Mouse (Mus musculus) v-Abl transformed pro-B cells (cell line): ENCODE measurements around the gene Tex21.

Experiments
- in situ Hi-C, 2 experiments: fragments of 400-800 bp; cut with MboI; formaldehyde crosslinking; loops; one replicate each; pipeline ENCODE4 v1.15.1; 2025; ENCODE audit not compliant: unreplicated experiment in 2 of 2

Tex21 gene

GRCm38 (mm10) chr12:76246646-76247045, at the start of gene Tex21:
Tex21 (minus strand) TSS chr12:76246746.
- in situ Hi-C loops, result no loop called here

GRCm38 (mm10) chr12:76293192-76293591, 46.6 kb upstream of the Tex21 start:
- in situ Hi-C loops, result loop anchor here in 1 of 2 experiments (25.0 kb wide), 1 partner anchor 469 kb away; the partner anchor contains the start of genes Churc1 and Fntb

- in situ Hi-C loops, result loop anchor here in 1 of 2 experiments (25.0 kb wide), 1 partner anchor 472 kb away; the partner anchor contains the start of genes Churc1 and Fntb
Observed at GRCm38 (mm10) chr12:76290271-76290670, 43.7 kb upstream of the Tex21 start.

GRCm38 (mm10) chr12:76289428-76289827, 42.9 kb upstream of the Tex21 start:
- in situ Hi-C loops, result loop anchor here in 1 of 2 experiments (25.0 kb wide), 1 partner anchor 473 kb away; the partner anchor contains the start of genes Churc1 and Fntb

- in situ Hi-C loops, result loop anchor here in 1 of 2 experiments (25.0 kb wide), 1 partner anchor 474 kb away; the partner anchor contains the start of genes Churc1 and Fntb
Observed at GRCm38 (mm10) chr12:76288494-76288893, 41.9 kb upstream of the Tex21 start.

- in situ Hi-C loops, result loop anchor here in 1 of 2 experiments (25.0 kb wide), 1 partner anchor 474 kb away; the partner anchor contains the start of genes Churc1 and Fntb
Observed at GRCm38 (mm10) chr12:76287986-76288385, 41.4 kb upstream of the Tex21 start.

GRCm38 (mm10) chr12:76285418-76285817, 38.9 kb upstream of the Tex21 start:
- in situ Hi-C loops, result loop anchor here in 1 of 2 experiments (25.0 kb wide), 1 partner anchor 477 kb away; the partner anchor contains the start of genes Churc1 and Fntb

- in situ Hi-C loops, result loop anchor here in 1 of 2 experiments (25.0 kb wide), 1 partner anchor 480 kb away; the partner anchor contains the start of genes Churc1 and Fntb
Observed at GRCm38 (mm10) chr12:76282532-76283173, 36.1 kb upstream of the Tex21 start.

- in situ Hi-C loops, result loop anchor here in 1 of 2 experiments (25.0 kb wide), 1 partner anchor 480 kb away; the partner anchor contains the start of genes Churc1 and Fntb
Observed at GRCm38 (mm10) chr12:76282132-76282531, 35.6 kb upstream of the Tex21 start.

- in situ Hi-C loops, result loop anchor here in 1 of 2 experiments (25.0 kb wide), 1 partner anchor 481 kb away; the partner anchor contains the start of genes Churc1 and Fntb
Observed at GRCm38 (mm10) chr12:76281111-76281660, 34.6 kb upstream of the Tex21 start.

- in situ Hi-C loops, result loop anchor here in 1 of 2 experiments (25.0 kb wide), 1 partner anchor 482 kb away; the partner anchor contains the start of genes Churc1 and Fntb
Observed at GRCm38 (mm10) chr12:76280556-76280955, 34.0 kb upstream of the Tex21 start.

GRCm38 (mm10) chr12:76278209-76278608, 31.7 kb upstream of the Tex21 start:
- in situ Hi-C loops, result loop anchor here in 1 of 2 experiments (25.0 kb wide), 1 partner anchor 484 kb away; the partner anchor contains the start of genes Churc1 and Fntb

- in situ Hi-C loops, result no loop called here
Observed at GRCm38 (mm10) chr12:76272610-76273524, 26.3 kb upstream of the Tex21 start.

- in situ Hi-C loops, result no loop called here
Observed at GRCm38 (mm10) chr12:76271516-76271915, 25.0 kb upstream of the Tex21 start.

GRCm38 (mm10) chr12:76269196-76269595, 22.6 kb upstream of the Tex21 start:
- in situ Hi-C loops, result loop anchor here (5.0 to 10.0 kb wide), 2 partner anchors 198 to 536 kb away; no protein-coding TSS in a partner anchor

- in situ Hi-C loops, result loop anchor here (5.0 to 10.0 kb wide), 2 partner anchors 199 to 536 kb away; no protein-coding TSS in a partner anchor
Observed at GRCm38 (mm10) chr12:76268686-76269085, 22.1 kb upstream of the Tex21 start.

- in situ Hi-C loops, result loop anchor here (5.0 to 10.0 kb wide), 2 partner anchors 200 to 538 kb away; no protein-coding TSS in a partner anchor
Observed at GRCm38 (mm10) chr12:76266875-76267274, 20.3 kb upstream of the Tex21 start.

- in situ Hi-C loops, result loop anchor here (5.0 to 10.0 kb wide), 2 partner anchors 202 to 540 kb away; no protein-coding TSS in a partner anchor
Observed at GRCm38 (mm10) chr12:76265001-76265400, 18.5 kb upstream of the Tex21 start.

- in situ Hi-C loops, result loop anchor here in 1 of 2 experiments (5.0 to 10.0 kb wide), 4 partner anchors 78 to 540 kb away; no protein-coding TSS in a partner anchor
Observed at GRCm38 (mm10) chr12:76264325-76264965, 17.9 kb upstream of the Tex21 start.
